Mouse (Mus musculus) right cerebral cortex, adult 2 months (tissue): Measurements from ENCODE around the gene Junb.

ENCODE experiments used
- DNase-seq, 2 experiments: peaks; one replicate each; pipeline ENCODE4 v3.0.0; 2021 to 2022; ENCODE audit warnings: low spot score in 2 of 2

Gene Junb

GRCm38 (mm10) chr8:84987903-84988302, 9.4 kb upstream of the Junb start:
- no peak for DNase-seq

- no peak for DNase-seq
Measured at GRCm38 (mm10) chr8:84987388-84987787, 8.9 kb upstream of the Junb start.

- DNase-seq = no peak
Measured at GRCm38 (mm10) chr8:84986379-84986945, 7.9 kb upstream of the Junb start.

- DNase-seq = peak; percentile 94 to 97
Measured at GRCm38 (mm10) chr8:84985684-84986378, 7.3 kb upstream of the Junb start.

GRCm38 (mm10) chr8:84985049-84985683, 6.6 kb upstream of the Junb start:
- no peak for DNase-seq

GRCm38 (mm10) chr8:84984294-84985048, 6.0 kb upstream of the Junb start:
- DNase-seq = no peak

GRCm38 (mm10) chr8:84982499-84983011, 4.0 kb upstream of the Junb start:
- DNase-seq = no peak

GRCm38 (mm10) chr8:84981644-84982498, 3.4 kb upstream of the Junb start:
- no peak for DNase-seq

GRCm38 (mm10) chr8:84980622-84981358, 2.3 kb upstream of the Junb start:
- no peak for DNase-seq

- DNase-seq = peak; percentile 93 to 97
Measured at GRCm38 (mm10) chr8:84979599-84980421, 1.3 kb upstream of the Junb start.

- peak; percentile 69 to 70 for DNase-seq
Measured at GRCm38 (mm10) chr8:84977435-84978247, 877 bp downstream of the Junb start.

GRCm38 (mm10) chr8:84976763-84977434, 1.6 kb downstream of the Junb start:
- no peak for DNase-seq

GRCm38 (mm10) chr8:84976031-84976762, 2.3 kb downstream of the Junb start:
- peak; percentile 94 to 95 for DNase-seq

GRCm38 (mm10) chr8:84975434-84975833, 3.1 kb downstream of the Junb start:
- DNase-seq = peak; percentile 68 to 69

- no peak for DNase-seq
Measured at GRCm38 (mm10) chr8:84974543-84975142, 3.9 kb downstream of the Junb start.

GRCm38 (mm10) chr8:84973803-84974542, 4.5 kb downstream of the Junb start:
- no peak for DNase-seq
